Mouse (Mus musculus): ENCODE results near the gene Castor1.

Gene Castor1

DNA sequence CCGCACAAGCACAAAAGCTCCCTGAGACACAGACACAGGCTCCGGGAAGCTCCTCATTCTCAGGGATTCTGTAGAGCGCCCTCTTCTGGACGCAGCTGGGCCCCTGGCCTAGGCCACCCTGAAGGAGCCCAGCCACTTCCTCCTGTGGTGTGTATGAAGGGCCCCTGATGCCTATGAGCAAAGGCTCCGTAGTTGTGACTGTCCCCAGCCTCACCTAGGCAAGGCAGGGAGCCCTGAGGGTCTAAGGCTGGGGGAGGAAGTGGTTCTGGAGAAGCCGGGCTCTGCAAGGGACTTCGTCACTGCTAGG lies 43.1 kb downstream of the Castor1 start:
- in situ Hi-C loops (cut with MboI, MseI): no loop called here

DNA sequence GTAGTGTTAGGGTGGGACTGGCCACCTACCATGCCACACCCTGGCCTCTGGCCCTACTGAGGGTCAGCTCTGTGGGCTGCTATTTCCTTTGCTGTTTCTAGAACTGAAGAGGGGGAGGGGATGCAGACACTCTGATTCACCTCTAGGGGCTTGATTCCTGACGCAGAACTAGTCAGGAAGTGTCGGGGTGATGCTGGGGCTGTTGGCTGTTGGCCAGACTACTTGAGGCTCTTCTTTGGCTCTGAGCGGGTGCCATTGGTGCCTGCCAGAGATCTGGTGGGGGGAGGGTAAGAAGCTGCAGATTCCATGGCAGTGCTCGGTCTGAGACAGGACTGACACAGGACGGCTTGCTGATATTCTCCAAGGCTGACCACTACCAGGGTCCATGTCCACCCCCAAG lies 43.9 kb downstream of the Castor1 start:
- in situ Hi-C loops (cut with MboI, MseI): no loop called here

DNA sequence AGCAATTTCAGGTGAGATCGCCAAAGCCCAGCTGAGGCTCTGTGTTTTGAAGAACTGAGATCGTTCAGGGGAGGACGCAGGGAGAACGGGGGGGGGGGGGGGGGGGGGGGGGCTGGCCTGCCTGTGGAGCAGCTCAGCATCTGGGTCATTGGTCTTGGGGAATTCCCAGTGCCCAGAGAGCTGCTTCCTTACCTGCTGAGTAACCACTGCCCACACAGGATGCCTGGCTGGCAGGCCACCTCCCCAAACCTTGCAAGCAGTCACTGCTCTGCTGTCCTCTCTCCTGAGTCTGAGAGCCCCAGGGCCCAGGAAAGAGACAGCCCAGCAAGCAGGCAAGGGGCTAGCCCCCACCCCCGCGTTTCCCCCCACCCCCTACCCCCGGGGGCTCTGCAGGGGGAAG lies 44.8 kb downstream of the Castor1 start:
- in situ Hi-C loops (cut with MboI, MseI): no loop called here

DNA sequence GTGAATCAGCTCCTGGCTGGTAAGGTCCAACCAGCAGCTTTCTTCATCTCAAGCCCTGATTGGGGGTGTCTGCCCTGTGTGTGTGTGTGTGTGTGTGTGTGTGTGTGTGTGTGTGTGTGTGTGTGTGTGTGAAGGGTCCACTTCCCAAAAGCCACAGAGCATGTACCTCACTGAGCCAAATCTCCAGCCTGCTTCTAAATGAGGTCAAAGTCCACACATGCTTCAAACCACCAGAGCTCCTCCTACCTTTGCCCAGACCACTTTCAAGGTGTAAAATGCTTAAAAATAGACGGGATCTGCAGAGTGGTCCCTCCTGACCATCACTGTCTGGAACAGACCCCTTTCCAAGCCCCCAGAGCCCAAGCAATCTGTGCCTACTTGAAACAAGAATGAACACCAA lies 45.3 kb downstream of the Castor1 start:
- in situ Hi-C loops (cut with MboI, MseI): no loop called here

DNA sequence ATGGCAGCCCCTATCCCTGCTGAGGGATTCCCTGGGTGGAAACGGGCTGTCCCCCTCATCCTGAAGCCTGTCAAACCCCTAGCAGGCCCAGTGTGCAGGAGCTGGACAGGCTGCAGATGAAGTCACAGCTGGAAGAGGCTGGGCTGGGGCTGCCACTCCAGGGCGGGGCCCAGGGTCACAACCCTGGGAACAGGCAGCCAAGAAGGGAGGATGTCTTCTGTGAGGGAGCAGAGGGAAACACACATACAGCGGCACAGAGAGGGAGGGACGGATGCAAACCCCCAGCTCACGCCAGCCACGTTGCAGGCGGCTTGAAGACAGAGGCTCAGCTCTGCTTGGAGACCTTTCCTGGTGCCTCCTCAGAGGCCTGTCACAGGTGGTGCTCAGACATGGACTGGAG lies 46.0 kb downstream of the Castor1 start:
- in situ Hi-C loops (cut with MboI, MseI): no loop called here

DNA sequence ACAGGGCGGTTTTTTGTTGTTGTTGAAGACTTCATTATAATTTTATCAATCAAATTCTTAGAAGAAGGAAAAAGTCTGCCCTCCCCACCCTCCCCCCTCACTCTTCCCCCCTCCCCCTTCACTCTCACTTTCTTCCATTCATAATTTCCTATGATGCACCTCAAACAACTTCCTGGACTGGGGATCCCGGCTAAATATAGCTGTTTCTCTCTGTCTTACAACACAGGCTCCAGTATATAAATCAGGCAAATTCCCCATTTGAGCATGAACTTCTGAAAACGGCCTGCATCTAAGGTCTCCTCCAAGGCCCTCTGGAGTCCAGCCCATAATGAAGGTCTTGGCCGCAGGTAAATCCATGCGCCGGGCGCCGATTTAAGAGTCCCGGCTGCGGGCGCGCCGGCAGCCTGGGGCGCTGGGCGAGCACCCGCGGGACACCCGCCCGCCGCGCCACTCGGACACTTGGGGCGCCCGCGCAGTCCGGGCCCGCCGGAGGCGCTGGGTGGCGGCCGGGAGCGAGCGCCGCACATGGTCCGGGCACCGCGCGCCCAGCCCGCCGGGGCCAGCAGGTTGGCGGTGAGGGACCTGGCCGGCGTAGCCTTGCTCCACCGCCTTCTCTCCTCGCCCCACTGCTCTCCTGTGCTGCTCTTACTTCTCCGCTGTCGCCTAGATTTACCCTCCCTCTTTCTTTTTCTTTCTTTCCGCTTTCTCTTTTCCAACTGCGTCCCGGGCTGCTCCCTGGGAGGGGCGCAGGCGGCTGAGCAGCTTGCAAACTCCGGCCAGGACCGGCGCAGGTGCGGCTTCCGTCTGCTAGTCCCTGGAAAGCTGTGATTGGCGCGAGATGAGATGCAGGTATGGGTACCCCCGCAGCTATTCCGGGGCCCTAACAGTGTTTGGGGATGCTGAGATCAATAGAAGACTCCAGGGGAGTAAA lies 48.5 kb downstream of the Castor1 start:
- in situ Hi-C loops (cut with MboI, MseI): no loop called here

DNA sequence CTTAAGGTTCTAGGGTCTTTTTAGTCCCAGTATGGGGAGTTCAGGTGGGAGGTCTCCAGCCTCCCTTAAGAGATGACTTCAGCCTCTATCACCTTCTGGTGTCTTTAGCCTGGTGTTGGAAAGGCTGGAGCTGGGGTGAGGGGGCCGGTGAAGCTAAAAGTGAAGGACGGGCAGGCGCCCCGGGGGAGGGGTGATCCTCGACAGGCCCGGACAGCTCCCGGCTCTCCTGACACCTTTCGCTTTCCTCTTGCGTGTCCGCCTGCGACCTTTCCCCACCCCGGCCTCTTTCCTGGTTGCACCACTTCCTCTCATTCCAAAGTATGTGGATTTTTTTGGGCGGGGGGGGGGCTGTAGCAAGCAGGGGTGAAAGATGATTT lies 49.2 kb downstream of the Castor1 start:
- in situ Hi-C loops (cut with MboI, MseI): no loop called here

DNA sequence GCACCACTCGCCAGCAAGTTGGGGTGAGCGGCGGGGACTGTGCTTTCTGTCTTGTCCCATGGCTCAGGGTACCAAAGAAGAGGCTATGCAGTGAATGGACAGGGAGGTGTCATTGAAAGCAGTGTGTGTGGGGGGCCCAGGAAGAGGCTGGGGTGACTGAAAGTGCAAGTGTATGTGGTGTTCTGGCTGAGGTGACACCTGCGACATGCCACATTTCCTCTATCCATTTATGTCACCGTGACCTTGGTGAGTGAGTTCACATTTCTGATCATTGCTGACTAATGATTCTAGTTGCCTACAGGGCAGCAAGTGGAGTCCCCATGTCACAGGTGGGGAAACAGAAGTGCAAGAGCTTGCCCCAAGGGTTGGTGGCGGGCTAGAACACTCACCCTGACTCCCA lies 50.5 kb downstream of the Castor1 start:
- in situ Hi-C loops (cut with MboI, MseI): no loop called here

DNA sequence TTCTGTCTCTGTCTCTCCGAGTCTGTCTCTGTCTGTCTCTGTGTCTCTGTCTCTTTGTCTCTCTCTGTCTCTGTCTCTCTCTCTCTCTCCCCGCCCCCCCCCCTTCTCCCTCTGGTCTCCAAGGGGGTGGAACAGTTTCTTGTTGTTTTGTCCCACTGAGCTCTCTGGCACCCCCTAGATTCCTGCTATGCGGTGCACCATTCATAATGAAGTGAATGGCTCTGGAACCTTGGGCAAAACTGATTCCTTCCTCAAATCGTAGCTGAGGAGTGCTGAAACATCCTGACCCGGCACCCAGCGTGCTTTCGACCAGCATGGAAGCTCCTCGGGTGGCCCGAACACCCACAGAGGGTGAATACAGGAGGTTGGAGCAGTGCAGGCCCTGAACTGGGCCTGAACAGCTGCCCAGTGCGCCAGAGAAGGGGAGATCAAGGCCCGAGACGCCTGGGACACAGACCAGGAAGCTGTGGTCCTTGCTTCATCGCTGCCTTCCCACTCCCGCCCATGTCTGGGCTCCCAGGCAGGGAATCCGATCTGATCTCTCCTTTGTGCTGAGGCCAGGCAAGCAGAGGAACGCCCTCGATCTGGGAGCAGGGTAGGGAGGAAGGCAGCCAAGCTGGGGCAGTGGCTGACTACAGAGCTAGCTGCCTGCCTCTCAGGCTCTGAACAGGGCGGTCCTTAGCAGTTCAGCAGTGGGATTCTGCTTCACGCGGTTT lies 52.9 kb downstream of the Castor1 start:
- in situ Hi-C loops (cut with MboI, MseI): no loop called here

DNA sequence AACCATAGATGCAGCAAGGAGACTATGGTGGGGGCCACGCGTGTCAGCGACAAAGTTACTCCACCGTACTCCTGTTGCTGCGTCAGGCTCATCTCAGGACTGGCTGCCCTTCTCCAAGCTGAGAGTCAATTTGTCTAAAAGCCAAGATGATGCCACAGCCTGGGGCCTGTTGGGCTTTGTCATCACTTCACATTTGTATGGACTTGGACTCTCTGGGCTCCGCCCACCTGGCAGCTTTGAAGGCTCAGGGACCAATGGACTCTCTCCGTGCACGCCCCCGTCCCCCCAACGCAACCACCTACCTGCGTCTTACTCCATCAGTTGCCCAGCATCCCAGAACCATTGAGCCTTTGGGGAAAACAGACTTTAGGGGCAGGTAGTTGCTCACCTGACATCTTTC lies 53.5 kb downstream of the Castor1 start:
- in situ Hi-C loops (cut with MboI, MseI): no loop called here
